Mouse (Mus musculus): ENCODE results near the gene Abhd14b. TPM values are rescaled to one million over a fixed set of nuclear protein-coding genes. Genes with fewer than 3 reads are reported as not detected.
A peak's percentile ranks its signal among the peaks of the same experiment; 100 is the strongest.

Abhd14b gene
- polyA plus RNA-seq, 1 experiment from 2014 or later, result 4.7 TPM

GRCm38 (mm10) chr9:106411729-106412128 is 35.5 kb upstream of the Abhd14b start:
- Histone ChIP-seq H3K36me3 (no peaks in the 10 kb centered on the region), H3K9ac (replicated peaks) (no peak overlapping the region), H3K4me3 (no peak overlapping the region), H3K27ac (replicated peaks) (no peak overlapping the region), H3K9me3 (no peaks in the 10 kb centered on the region), H3K4me1 (peaks cover 11% of the 10 kb centered on the region; the same call in 1 of the 2 replicates), H3K4me2 (replicated peaks) (no peak overlapping the region), H3K27me3 (no peaks in the 10 kb centered on the region)
- WGBS, result 84% methylated on average over 6 of the region's 6 CpGs
- ATAC-seq (ENCODE audit: low FRiP score, low read depth), result no peak

- H3K9me3 ChIP-seq, result no peaks in the 10 kb centered on the region
- no peak overlapping the region for H3K27ac ChIP-seq (replicated peaks)
- ATAC-seq (ENCODE audit: low FRiP score, low read depth), result no peak
- no peaks in the 10 kb centered on the region for H3K36me3 ChIP-seq
- WGBS, result 79% methylated on average over 3 of the region's 3 CpGs
- H3K9ac ChIP-seq (replicated peaks), result no peak overlapping the region
- no peak overlapping the region for H3K4me3 ChIP-seq
- no peak overlapping the region for H3K4me2 ChIP-seq (replicated peaks)
- no peaks in the 10 kb centered on the region for H3K27me3 ChIP-seq
- peaks cover 14% of the 10 kb centered on the region; the same call in 1 of the 2 replicates for H3K4me1 ChIP-seq
Measured at GRCm38 (mm10) chr9:106412210-106412609, 35.0 kb upstream of the Abhd14b start.

DNA sequence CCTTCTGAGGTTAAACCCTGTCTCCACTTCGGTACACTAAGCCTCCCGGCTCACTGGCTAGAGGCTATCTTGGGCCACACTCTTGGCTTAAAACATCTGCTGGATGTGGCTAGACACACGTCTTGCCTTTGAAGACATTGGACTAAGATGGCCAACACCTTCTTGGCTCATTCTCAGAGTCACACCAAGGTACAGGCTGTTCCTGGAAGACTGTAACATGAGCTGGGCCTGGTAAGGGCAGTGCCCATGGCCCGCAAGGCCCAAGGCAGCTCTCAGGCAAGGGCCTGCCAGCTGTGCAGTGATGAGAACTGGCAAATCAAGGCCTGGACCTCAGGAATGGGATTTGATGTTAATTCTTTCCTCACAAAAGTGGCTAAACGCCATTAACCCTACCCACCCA is 33.7 kb upstream of the Abhd14b start:
- peaks cover 28% of the 10 kb centered on the region for H3K4me1 ChIP-seq
- 84% methylated on average over 5 of the region's 5 CpGs for WGBS
- no peaks in the 10 kb centered on the region for H3K9me3 ChIP-seq
- H3K4me3 ChIP-seq, result no peak overlapping the region
- H3K9ac ChIP-seq (replicated peaks), result no peak overlapping the region
- no peak overlapping the region for H3K4me2 ChIP-seq (replicated peaks)
- no peak for ATAC-seq (ENCODE audit: low FRiP score, low read depth)
- no peaks in the 10 kb centered on the region for H3K36me3 ChIP-seq
- H3K27ac ChIP-seq (replicated peaks), result no peak overlapping the region
- peaks cover 2% of the 10 kb centered on the region; the same call in 1 of the 2 replicates for H3K27me3 ChIP-seq

DNA sequence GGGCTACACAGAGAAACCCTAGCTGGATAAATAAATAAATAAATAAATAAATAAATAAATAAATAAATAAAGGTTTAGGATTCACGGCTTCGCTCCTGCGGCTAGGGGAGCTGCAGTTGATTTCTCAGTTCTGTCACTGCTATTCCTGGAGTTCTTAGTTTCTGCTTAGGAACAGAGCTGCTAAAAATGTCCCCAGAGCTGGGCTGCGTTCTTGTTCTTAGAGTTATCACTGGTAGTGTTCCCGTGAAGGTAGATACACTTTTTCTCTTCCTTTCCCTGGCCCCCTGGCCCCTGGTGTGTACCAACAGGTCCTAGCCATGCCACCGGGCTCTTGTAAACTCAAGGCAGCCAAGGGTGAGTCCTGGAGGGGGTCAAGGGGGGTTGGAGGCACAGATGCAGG is 30.4 kb upstream of the Abhd14b start:
- no peak overlapping the region for H3K4me3 ChIP-seq
- H3K9ac ChIP-seq (replicated peaks), result no peak overlapping the region
- WGBS, result 88% methylated on average over 6 of the region's 6 CpGs
- no peaks in the 10 kb centered on the region for H3K36me3 ChIP-seq
- no peak overlapping the region for H3K4me2 ChIP-seq (replicated peaks)
- no peaks in the 10 kb centered on the region for H3K9me3 ChIP-seq
- H3K27ac ChIP-seq (replicated peaks), result no peak overlapping the region
- peaks cover 13% of the 10 kb centered on the region for H3K27me3 ChIP-seq
- no peak for ATAC-seq (ENCODE audit: low FRiP score, low read depth)
- peaks cover 41% of the 10 kb centered on the region for H3K4me1 ChIP-seq

- Histone ChIP-seq H3K4me1 (peaks cover 38% of the 10 kb centered on the region), H3K4me3 (peak overlapping the region; percentile 27), H3K27me3 (peaks cover 13% of the 10 kb centered on the region), H3K9ac (replicated peaks) (peak overlapping the region; percentile 57), H3K9me3 (no peaks in the 10 kb centered on the region), H3K4me2 (replicated peaks) (peak overlapping the region; percentile 58), H3K36me3 (no peaks in the 10 kb centered on the region), H3K27ac (replicated peaks) (no peak overlapping the region)
- WGBS, result 16% methylated on average over 29 of the region's 29 CpGs
- no peak; the same call in 1 of the 2 replicates for ATAC-seq (ENCODE audit: low FRiP score, low read depth)
Measured at GRCm38 (mm10) chr9:106417841-106418625, 29.2 kb upstream of the Abhd14b start.

DNA sequence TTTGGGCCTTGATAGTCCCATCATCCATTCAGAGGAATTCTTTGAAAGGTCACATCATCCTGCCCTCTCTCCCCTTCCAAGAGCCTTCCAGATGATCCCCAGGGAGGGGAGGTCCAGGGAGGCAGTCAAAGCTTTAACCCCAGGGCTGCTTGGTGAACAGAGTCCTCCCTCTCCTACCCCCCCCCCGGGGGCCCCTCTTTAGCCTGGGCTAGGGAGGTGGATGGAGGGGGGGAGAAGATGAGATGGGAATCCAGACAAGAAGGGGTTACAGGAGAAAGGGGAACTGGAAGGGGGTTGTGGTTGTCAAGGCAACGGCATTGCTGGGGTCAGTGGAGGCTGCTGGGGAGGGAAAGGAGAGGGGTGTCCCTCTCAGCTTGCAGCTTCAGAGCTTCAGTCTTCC is 26.7 kb upstream of the Abhd14b start:
- H3K27me3 ChIP-seq, result peaks cover 13% of the 10 kb centered on the region
- 0% methylated on average over 2 of the region's 2 CpGs for WGBS
- H3K27ac ChIP-seq (replicated peaks), result peak overlapping the region; percentile 63
- H3K4me3 ChIP-seq, result no peak overlapping the region
- peak overlapping the region; percentile 42 for H3K4me2 ChIP-seq (replicated peaks)
- peak; percentile 52 for ATAC-seq (ENCODE audit: low FRiP score, low read depth)
- H3K9me3 ChIP-seq, result no peaks in the 10 kb centered on the region
- H3K4me1 ChIP-seq, result peaks cover 38% of the 10 kb centered on the region
- H3K36me3 ChIP-seq, result no peaks in the 10 kb centered on the region
- H3K9ac ChIP-seq (replicated peaks), result 0 out of 2 replicates have a peak overlapping the region, but pooled peaks have one; percentile 17

DNA sequence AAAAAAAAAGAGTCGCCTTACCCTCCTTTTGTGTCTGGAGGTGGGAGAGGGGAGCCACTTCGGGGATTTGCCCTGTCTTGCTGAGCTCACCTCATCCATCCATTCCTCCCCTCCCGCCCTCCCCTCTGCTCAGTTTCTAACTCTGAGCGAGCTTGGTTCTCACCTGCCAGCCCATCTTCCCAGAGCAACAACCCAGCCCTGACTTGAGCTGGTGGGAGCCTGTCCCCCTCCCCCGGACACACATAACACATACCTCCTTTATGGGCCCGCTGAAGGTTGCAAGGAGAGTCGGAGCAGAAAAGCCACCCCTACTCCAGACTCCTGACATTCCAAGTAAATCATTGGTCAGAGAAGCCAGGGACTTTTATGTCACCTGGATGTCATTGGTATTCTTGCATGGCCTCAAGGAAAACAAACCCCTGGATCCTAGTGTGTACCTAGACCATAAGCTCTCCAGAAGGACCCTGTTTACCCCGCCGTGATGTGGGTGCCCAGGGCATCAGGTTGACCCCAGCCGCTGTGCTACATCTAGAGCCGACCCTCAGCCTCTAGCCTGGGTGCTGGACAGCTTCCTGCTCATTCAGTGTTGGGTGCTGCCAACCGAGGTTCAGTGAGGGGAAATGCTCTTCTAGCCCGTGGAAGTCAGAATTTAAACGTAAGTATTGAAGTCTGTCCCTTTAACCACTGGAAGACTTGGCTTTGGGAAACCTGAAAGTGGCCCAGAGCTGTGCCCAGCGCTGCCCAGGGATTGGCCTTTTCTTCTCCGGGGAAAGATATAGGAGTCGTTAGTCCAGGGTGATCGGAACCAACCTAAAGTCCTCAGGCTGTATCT is 26.0 kb upstream of the Abhd14b start:
- 7% methylated on average over 17 of the region's 18 CpGs for WGBS
- H3K4me3 ChIP-seq, result no peak overlapping the region
- peaks cover 38% of the 10 kb centered on the region for H3K4me1 ChIP-seq
- peak; percentile 43 for ATAC-seq (ENCODE audit: low FRiP score, low read depth)
- H3K36me3 ChIP-seq, result no peaks in the 10 kb centered on the region
- H3K27me3 ChIP-seq, result peaks cover 13% of the 10 kb centered on the region
- H3K27ac ChIP-seq (replicated peaks), result peak overlapping the region; percentile 63
- peak overlapping the region; percentile 42 for H3K4me2 ChIP-seq (replicated peaks)
- no peak overlapping the region for H3K9ac ChIP-seq (replicated peaks)
- H3K9me3 ChIP-seq, result no peaks in the 10 kb centered on the region

DNA sequence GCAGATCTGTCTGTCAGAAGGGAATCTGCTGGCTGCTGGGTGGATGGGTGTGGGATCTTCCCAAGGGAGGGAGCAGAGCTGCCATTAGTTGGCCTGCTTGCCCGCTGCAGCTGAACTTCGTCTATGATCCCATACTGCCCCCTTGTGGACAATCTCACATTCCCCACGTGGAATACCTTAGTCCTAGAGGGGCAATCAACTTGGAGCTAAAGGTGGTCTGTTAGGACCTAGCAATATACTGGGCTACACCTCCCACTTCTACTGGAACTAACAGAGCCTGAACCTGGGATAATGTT is 25.4 kb upstream of the Abhd14b start:
- Histone ChIP-seq H3K27ac (replicated peaks) (peak overlapping the region; percentile 63), H3K36me3 (no peaks in the 10 kb centered on the region), H3K9ac (replicated peaks) (no peak overlapping the region), H3K4me1 (peaks cover 38% of the 10 kb centered on the region), H3K9me3 (no peaks in the 10 kb centered on the region), H3K4me2 (replicated peaks) (peak overlapping the region; percentile 42), H3K27me3 (peaks cover 13% of the 10 kb centered on the region), H3K4me3 (no peak overlapping the region)
- ATAC-seq (ENCODE audit: low FRiP score, low read depth), result peak; percentile 68
- WGBS, result 0% methylated on average over 3 of the region's 3 CpGs

DNA sequence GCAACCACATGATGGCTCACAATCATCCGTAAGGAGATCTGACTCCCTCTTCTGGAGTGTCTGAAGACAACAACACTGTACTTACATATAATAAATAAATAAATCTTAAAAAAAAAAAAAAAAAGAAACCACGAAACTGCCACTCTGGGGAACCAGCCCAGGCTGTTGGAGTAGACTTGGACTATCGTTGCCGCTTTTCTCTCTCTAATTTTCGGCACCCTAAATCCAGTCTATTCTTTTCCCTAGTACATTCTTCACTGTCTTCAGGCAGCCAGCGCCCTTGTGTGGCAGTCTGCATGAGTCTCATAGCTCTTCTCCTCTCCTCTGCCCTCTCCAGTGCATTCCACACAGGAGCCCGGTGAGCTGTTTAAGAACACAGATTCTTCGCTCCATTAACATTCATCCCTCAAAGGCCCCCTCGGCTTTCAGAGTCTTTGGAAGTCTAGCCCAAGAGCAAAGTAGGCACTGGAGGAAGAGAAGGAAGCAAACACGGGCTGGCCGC is 18.5 kb upstream of the Abhd14b start:
- H3K9me3 ChIP-seq, result no peaks in the 10 kb centered on the region
- H3K36me3 ChIP-seq, result peaks cover 32% of the 10 kb centered on the region
- WGBS, result 12% methylated on average over 11 of the region's 11 CpGs
- peaks cover 12% of the 10 kb centered on the region for H3K4me1 ChIP-seq
- no peak; the same call in 1 of the 2 replicates for ATAC-seq (ENCODE audit: low FRiP score, low read depth)
- H3K4me3 ChIP-seq, result peak overlapping the region; percentile 77
- H3K9ac ChIP-seq (replicated peaks), result peak overlapping the region; percentile 48
- peak overlapping the region; percentile 82 for H3K4me2 ChIP-seq (replicated peaks)
- no peaks in the 10 kb centered on the region for H3K27me3 ChIP-seq
- peak overlapping the region; percentile 95 for H3K27ac ChIP-seq (replicated peaks)

GRCm38 (mm10) chr9:106429221-106430014 is 17.8 kb upstream of the Abhd14b start, which contains the start of gene Rpl29:
Rpl29 (plus strand) TSS chr9:106429454.
- peaks cover 33% of the 10 kb centered on the region for H3K36me3 ChIP-seq
- H3K9ac ChIP-seq (replicated peaks), result peak within 1 kb of the TSS; percentile 99
- H3K27ac ChIP-seq (replicated peaks), result peak within 1 kb of the TSS; percentile 95
- H3K27me3 ChIP-seq, result no peaks in the 10 kb centered on the region
- H3K4me2 ChIP-seq (replicated peaks), result peak within 1 kb of the TSS; percentile 82
- WGBS, result under 1% methylated on average over 55 of the region's 55 CpGs
- peak within 1 kb of the TSS; percentile 77 for H3K4me3 ChIP-seq
- ATAC-seq (ENCODE audit: low FRiP score, low read depth), result peak; percentile 94
- peaks cover 12% of the 10 kb centered on the region for H3K4me1 ChIP-seq
- no peaks in the 10 kb centered on the region for H3K9me3 ChIP-seq

- H3K4me1 ChIP-seq, result peaks cover 12% of the 10 kb centered on the region
- peaks cover 33% of the 10 kb centered on the region for H3K36me3 ChIP-seq
- peak overlapping the region; percentile 95 for H3K27ac ChIP-seq (replicated peaks)
- H3K9ac ChIP-seq (replicated peaks), result peak overlapping the region; percentile 99
- 5% methylated on average over 4 of the region's 4 CpGs for WGBS
- H3K4me2 ChIP-seq (replicated peaks), result peak overlapping the region; percentile 82
- no peak for ATAC-seq (ENCODE audit: low FRiP score, low read depth)
- no peaks in the 10 kb centered on the region for H3K27me3 ChIP-seq
- no peaks in the 10 kb centered on the region for H3K9me3 ChIP-seq
- H3K4me3 ChIP-seq, result peak overlapping the region; percentile 77
Measured at GRCm38 (mm10) chr9:106430015-106430264, 17.3 kb upstream of the Abhd14b start.
